18 mouse cellular contexts compared by ENCODE assay signal in genomic region chr5:66851708-66852107, GRCm38 (mm10).
DNase-seq lines count a peak whose midpoint lies in the region; ATAC-seq and TF ChIP-seq lines count a peak whose summit lies in the region.
"Had no signal": no experiment of that assay in that cellular context is flagged by ENCODE, and none has a peak within 500 bp of the region (broad histone marks: within the 10 kb centered on the region; RNA-seq: fewer than 3 reads in every experiment).

No protein-coding gene starts in this region.

- no peak overlapping the region for H3K9ac ChIP-seq in hindbrain, embryonic 12.5 days
- no peak overlapping the region for H3K9ac ChIP-seq in hindbrain, embryonic 16.5 days (ENCODE audit: low read depth, low read length)
- no peak overlapping the region for H3K9ac ChIP-seq in midbrain, embryonic 12.5 days (replicated peaks)
- H3K9ac ChIP-seq in hindbrain, postnatal 0 days (replicated peaks; ENCODE audit: low read length), result no peak overlapping the region
- H3K9ac ChIP-seq in midbrain, postnatal 0 days (replicated peaks; ENCODE audit: low read length, poor library complexity, severe bottlenecking), result no peak overlapping the region
- H3K9ac ChIP-seq: embryonic facial prominence, embryonic 13.5 days; forebrain, embryonic 13.5 days; heart, embryonic 13.5 days had no signal

- H3K27me3 ChIP-seq in hindbrain, embryonic 12.5 days, result no peaks in the 10 kb centered on the region
- H3K27me3 ChIP-seq in hindbrain, embryonic 16.5 days (replicated peaks; ENCODE audit: control insufficient read depth, insufficient read depth, low read length), result no peaks in the 10 kb centered on the region
- no peaks in the 10 kb centered on the region for H3K27me3 ChIP-seq in midbrain, embryonic 12.5 days
- no peaks in the 10 kb centered on the region for H3K27me3 ChIP-seq in midbrain, embryonic 10.5 days (ENCODE audit: low read depth, poor library complexity, severe bottlenecking)
- H3K27me3 ChIP-seq in hindbrain, postnatal 0 days (ENCODE audit: insufficient read depth, low read length), result no peaks in the 10 kb centered on the region
- H3K27me3 ChIP-seq in midbrain, postnatal 0 days (ENCODE audit: insufficient read depth, low read length), result no peaks in the 10 kb centered on the region
- H3K27me3 ChIP-seq: embryonic facial prominence, embryonic 13.5 days; forebrain, embryonic 13.5 days had no signal

- no peak overlapping the region for H3K4me3 ChIP-seq in hindbrain, embryonic 12.5 days
- no peak overlapping the region for H3K4me3 ChIP-seq in hindbrain, embryonic 16.5 days (ENCODE audit: low read length)
- no peak overlapping the region for H3K4me3 ChIP-seq in midbrain, embryonic 12.5 days
- H3K4me3 ChIP-seq in midbrain, embryonic 10.5 days, result no peak overlapping the region
- no peak overlapping the region for H3K4me3 ChIP-seq in hindbrain, postnatal 0 days (ENCODE audit: low read length)
- H3K4me3 ChIP-seq in midbrain, postnatal 0 days (ENCODE audit: low read depth, low read length), result no peak overlapping the region
- H3K4me3 ChIP-seq: embryonic facial prominence, embryonic 13.5 days; forebrain, embryonic 13.5 days; gastrocnemius, adult 2 months; heart, embryonic 13.5 days had no signal

- H3K27ac ChIP-seq in hindbrain, embryonic 12.5 days, result 0 out of 2 replicates have a peak overlapping the region, but pooled peaks have one; percentile 19
- H3K27ac ChIP-seq in hindbrain, embryonic 16.5 days (ENCODE audit: low read depth, low read length), result no peak overlapping the region
- H3K27ac ChIP-seq in midbrain, embryonic 12.5 days (replicated peaks), result peak overlapping the region; percentile 54
- no peak overlapping the region for H3K27ac ChIP-seq in midbrain, embryonic 10.5 days (replicated peaks)
- H3K27ac ChIP-seq in hindbrain, postnatal 0 days, result 0 out of 2 replicates have a peak overlapping the region, but pooled peaks have one; percentile 45
- H3K27ac ChIP-seq in midbrain, postnatal 0 days (ENCODE audit: low read depth, low read length), result peak overlapping the region; percentile 27; the same call in 1 of the 2 replicates
- H3K27ac ChIP-seq: embryonic facial prominence, embryonic 13.5 days; heart, embryonic 13.5 days had no signal

- H3K9me3 ChIP-seq in hindbrain, embryonic 12.5 days (replicated peaks), result no peaks in the 10 kb centered on the region
- H3K9me3 ChIP-seq in hindbrain, embryonic 16.5 days (ENCODE audit: control insufficient read depth, low read length), result no peaks in the 10 kb centered on the region
- no peaks in the 10 kb centered on the region for H3K9me3 ChIP-seq in midbrain, embryonic 12.5 days
- no peaks in the 10 kb centered on the region for H3K9me3 ChIP-seq in midbrain, embryonic 10.5 days (replicated peaks)
- H3K9me3 ChIP-seq in hindbrain, postnatal 0 days (ENCODE audit: low read length), result no peaks in the 10 kb centered on the region
- H3K9me3 ChIP-seq in midbrain, postnatal 0 days (ENCODE audit: low read length), result no peaks in the 10 kb centered on the region
- H3K9me3 ChIP-seq: embryonic facial prominence, embryonic 13.5 days; forebrain, embryonic 13.5 days; heart, embryonic 13.5 days had no signal

- no peak for TF ChIP-seq CTCF in hindbrain, postnatal 0 days (IDR thresholded peaks at IDR 0.05; ENCODE audit: low read depth)
- no peak for TF ChIP-seq CTCF in midbrain, postnatal 0 days (IDR thresholded peaks at IDR 0.05)

- H3K4me1 ChIP-seq in hindbrain, embryonic 12.5 days, result peaks cover 19% of the 10 kb centered on the region
- peaks cover 3% of the 10 kb centered on the region; the same call in 1 of the 2 replicates for H3K4me1 ChIP-seq in hindbrain, embryonic 16.5 days (ENCODE audit: control insufficient read depth, insufficient read depth, low read depth, low read length)
- peaks cover 15% of the 10 kb centered on the region; the same call in 1 of the 2 replicates for H3K4me1 ChIP-seq in midbrain, embryonic 12.5 days
- no peaks in the 10 kb centered on the region for H3K4me1 ChIP-seq in midbrain, embryonic 10.5 days
- H3K4me1 ChIP-seq in hindbrain, postnatal 0 days (ENCODE audit: insufficient read depth, low read length), result peaks cover 13% of the 10 kb centered on the region; the same call in 1 of the 2 replicates
- H3K4me1 ChIP-seq in midbrain, postnatal 0 days (ENCODE audit: insufficient read depth, low read length), result no peaks in the 10 kb centered on the region

- no peak overlapping the region for H3K4me2 ChIP-seq in hindbrain, embryonic 12.5 days (replicated peaks)
- no peak overlapping the region for H3K4me2 ChIP-seq in hindbrain, embryonic 16.5 days (ENCODE audit: low read length)
- H3K4me2 ChIP-seq in midbrain, embryonic 12.5 days (replicated peaks), result no peak overlapping the region
- no peak overlapping the region for H3K4me2 ChIP-seq in hindbrain, postnatal 0 days (ENCODE audit: low read depth, low read length)
- no peak overlapping the region for H3K4me2 ChIP-seq in midbrain, postnatal 0 days (ENCODE audit: low read depth, low read length, poor library complexity, severe bottlenecking)
- H3K4me2 ChIP-seq: embryonic facial prominence, embryonic 13.5 days; forebrain, embryonic 13.5 days; heart, embryonic 13.5 days had no signal

- 75% methylated on average over 5 of the region's 5 CpGs for WGBS in hindbrain, embryonic 12.5 days
- 65% methylated on average over 5 of the region's 5 CpGs for WGBS in hindbrain, embryonic 16.5 days
- 75% methylated on average over 5 of the region's 5 CpGs for WGBS in midbrain, embryonic 12.5 days
- 78% methylated on average over 5 of the region's 5 CpGs for WGBS in midbrain, embryonic 10.5 days
- WGBS in hindbrain, postnatal 0 days, result 78% methylated on average over 5 of the region's 5 CpGs
- WGBS in midbrain, postnatal 0 days, result 54% methylated on average over 5 of the region's 5 CpGs

- no peaks in the 10 kb centered on the region for H3K36me3 ChIP-seq in hindbrain, embryonic 12.5 days
- H3K36me3 ChIP-seq in hindbrain, embryonic 16.5 days (ENCODE audit: control insufficient read depth, insufficient read depth, low read length), result no peaks in the 10 kb centered on the region
- no peaks in the 10 kb centered on the region for H3K36me3 ChIP-seq in midbrain, embryonic 12.5 days
- H3K36me3 ChIP-seq in midbrain, embryonic 10.5 days, result no peaks in the 10 kb centered on the region
- no peaks in the 10 kb centered on the region for H3K36me3 ChIP-seq in hindbrain, postnatal 0 days (ENCODE audit: insufficient read depth, low read length)
- no peaks in the 10 kb centered on the region for H3K36me3 ChIP-seq in midbrain, postnatal 0 days (ENCODE audit: insufficient read depth, low read length)
- H3K36me3 ChIP-seq: embryonic facial prominence, embryonic 13.5 days; heart, embryonic 13.5 days had no signal

- ATAC-seq in hindbrain, embryonic 12.5 days (ENCODE audit: low FRiP score), result no peak
- ATAC-seq in hindbrain, embryonic 16.5 days, result no peak
- ATAC-seq in midbrain, embryonic 12.5 days (ENCODE audit: low FRiP score, low read depth), result no peak
- ATAC-seq in hindbrain, postnatal 0 days, result no peak
- no peak for ATAC-seq in midbrain, postnatal 0 days (ENCODE audit: low FRiP score)
- ATAC-seq in monocyte, adult 5-6 weeks (replicated peaks; ENCODE audit: insufficient number of reproducible peaks, low FRiP score, low TSS enrichment, poor library complexity, severe bottlenecking), result no peak
- ATAC-seq: activated CD4-positive, CD25-positive, alpha-beta regulatory T cell, adult 4 months; forebrain, embryonic 13.5 days had no signal

- DNase-seq in midbrain, embryonic 10.5 days (ENCODE audit: low spot score), result no peak
- DNase-seq in hindbrain, postnatal 0 days (ENCODE audit: low spot score), result no peak
- no peak for DNase-seq in midbrain, postnatal 0 days (ENCODE audit: low spot score)
- DNase-seq: adrenal gland, postnatal 14 days; cerebellum, adult 18-20 months; cerebellum, adult 9-11 months; cerebellum, postnatal 36 days; gastrocnemius, adult 2 months; gastrocnemius, postnatal 25 days; heart, postnatal 36 days had no signal

Comparison
In these comparisons a context has a peak if more than half of its experiments do, and no peak if none do; other contexts are left out.
1. H3K27ac ChIP-seq: peak in hindbrain, embryonic 12.5 days (single experiment), midbrain, embryonic 12.5 days (single experiment), hindbrain, postnatal 0 days (single experiment) and midbrain, postnatal 0 days (single experiment); none in hindbrain, embryonic 16.5 days (single experiment) and midbrain, embryonic 10.5 days (single experiment).